Mouse (Mus musculus) adipose tissue, adult 10 weeks (tissue): ENCODE measurements around the gene Krt78. TPM values are rescaled to one million over a fixed set of nuclear protein-coding genes. Genes with fewer than 3 reads are reported as not detected.

Experiments used
- polyA plus RNA-seq: library from polyadenylated mRNA; stranded (reverse); fragments of 350-450 nt; fragmentation: Illumina TruSeq; extraction: RNeasy Lipid Tissue Mini Kit (QIAGEN cat#74804); gene quantifications from one replicate; pipeline ENCODE4 v1.2.3, GENCODE M21; 2014; ENCODE audit warnings: low read depth, low replicate concordance

Gene Krt78
- polyA plus RNA-seq = 0.19 TPM

DNA sequence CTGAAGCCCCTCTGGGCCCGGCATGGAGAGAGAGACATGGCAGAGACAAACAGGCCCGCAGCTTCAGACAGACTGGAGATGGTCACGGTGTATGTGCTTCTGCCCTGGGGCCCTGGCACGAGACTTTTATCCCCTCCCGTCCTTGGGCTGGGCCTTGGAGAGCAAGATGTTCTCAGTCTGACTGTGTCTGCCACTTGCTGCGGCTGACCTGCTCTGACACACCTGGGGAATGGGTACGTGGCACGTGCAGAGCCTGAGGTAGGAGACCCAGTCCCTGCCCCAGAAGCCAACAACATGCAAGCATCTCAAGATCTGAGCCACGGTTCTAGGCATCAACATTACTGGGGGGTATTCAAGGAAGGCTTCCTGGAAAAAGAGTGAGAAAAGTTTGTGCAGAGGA lies at the start of gene Krt78:
Gene Krt78, minus strand, starts transcription at position 101 of the 400 bp plus-strand sequence.

DNA sequence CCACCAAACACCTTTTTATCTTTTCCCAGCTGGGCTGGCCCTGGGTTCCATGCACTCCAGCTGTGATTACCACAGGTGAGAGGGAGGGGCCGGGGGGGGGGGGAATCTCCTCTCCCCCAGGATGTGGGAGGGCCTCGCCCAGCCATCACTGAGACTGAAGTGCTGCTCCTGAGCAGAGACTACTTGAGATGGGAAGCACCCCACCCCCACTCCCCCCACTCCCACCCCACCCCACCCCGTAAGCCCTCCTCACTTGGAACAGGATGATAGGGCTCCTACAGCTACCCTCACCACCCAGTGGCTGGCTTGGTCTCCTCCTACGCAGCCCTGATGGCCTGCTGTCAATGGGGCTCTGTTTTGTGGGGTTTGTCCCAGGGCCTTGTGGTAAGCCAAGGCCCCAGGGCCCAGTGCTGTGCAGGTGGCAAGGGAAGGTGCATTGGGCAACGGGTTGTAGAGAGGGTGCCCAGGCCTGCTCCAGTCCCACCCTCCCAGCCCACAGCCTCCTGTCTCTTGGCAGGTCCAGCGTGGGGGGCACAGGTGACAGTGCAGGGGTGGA lies 13.7 kb downstream of the Krt78 start, which contains the start of gene Krt79:
Gene Krt79, minus strand, starts transcription at position 51 of the 556 bp plus-strand sequence.

GRCm38 (mm10) chr15:101924635-101925034 lies 29.5 kb downstream of the Krt78 start, which contains the start of gene Krt4:
TSS of gene Krt4 (minus strand) at chr15:101924735.

Other genes with a start within 250 kb of the Krt78 start
- 39.6 TPM for gene Krt5, start 241.4 kb downstream of the Krt78 start, polyA plus RNA-seq
- not detected for gene Krt71, start 211.2 kb downstream of the Krt78 start, polyA plus RNA-seq
- not detected for gene Krt72, start 167.8 kb downstream of the Krt78 start, polyA plus RNA-seq
- not detected for gene Krt73, start 151.9 kb downstream of the Krt78 start, polyA plus RNA-seq
- not detected for gene Krt2, start 136.1 kb downstream of the Krt78 start, polyA plus RNA-seq
- gene Krt1, start 103.5 kb downstream of the Krt78 start, polyA plus RNA-seq = not detected
- not detected for gene Krt77, start 84.6 kb downstream of the Krt78 start, polyA plus RNA-seq
- gene Krt76, start 61.4 kb downstream of the Krt78 start, polyA plus RNA-seq = not detected
- gene Krt4, start 29.6 kb downstream of the Krt78 start, polyA plus RNA-seq = not detected
- 1.6 TPM for gene Krt79, start 14.0 kb downstream of the Krt78 start, polyA plus RNA-seq
- 197 TPM for gene Krt8, start 50.2 kb upstream of the Krt78 start, polyA plus RNA-seq
- 277 TPM for gene Krt18, start 73.9 kb upstream of the Krt78 start, polyA plus RNA-seq
- gene Eif4b, start 119.5 kb upstream of the Krt78 start, polyA plus RNA-seq = 163 TPM
- 102 TPM for gene Tns2, start 146.1 kb upstream of the Krt78 start, polyA plus RNA-seq
- gene Spryd3, start 181.9 kb upstream of the Krt78 start, polyA plus RNA-seq = 54.5 TPM
- gene Igfbp6, start 190.1 kb upstream of the Krt78 start, polyA plus RNA-seq = 147 TPM
- gene Soat2, start 196.2 kb upstream of the Krt78 start, polyA plus RNA-seq = 0.40 TPM
- 63.0 TPM for gene Zfp740, start 249.0 kb upstream of the Krt78 start, polyA plus RNA-seq